Mouse (Mus musculus) kidney, adult 2 months (tissue): ENCODE data around the gene Padi6.

Experiments used
- CTCF ChIP-seq: fragments of 200-500 bp; conservative IDR thresholded peaks from 2 replicates; pipeline ENCODE4 v1.5.1; 2011; ENCODE audit warnings: low read depth, mild to moderate bottlenecking, control low read depth, low read length, moderate library complexity, mixed read lengths; ENCODE audit not compliant: insufficient read depth, insufficient read length
- POLR2A ChIP-seq: fragments of 200-500 bp; IDR thresholded peaks from one replicate; pipeline ENCODE4 v1.6.1; 2011; ENCODE audit warnings: low read depth, low read length, control low read depth

GRCm38 (mm10) chr4:140709111-140709510, 33.3 kb downstream of the Padi6 start:
- TF ChIP-seq POLR2A (no peak), CTCF (no peak)
